Mouse (Mus musculus) CH12.LX (cell line): ENCODE measurements at regions not wholly inside any gene's neighbourhood (a gene's known extent, or its start where the extent isn't known, plus 50 kb on each side); places are given as distances from the start of the nearest gene placed in this dataset.

ENCODE experiments used
- DNase-seq: peaks from one replicate; pipeline ENCODE4 v3.0.0-alpha.2; 2013; ENCODE audit errors: extremely low read depth
- H3K27ac ChIP-seq: 2 replicates; pipeline ENCODE4 v1.5.1; 2012; ENCODE audit warnings: low read depth, mild to moderate bottlenecking, control low read depth, moderate library complexity; ENCODE audit not compliant: insufficient read depth
- H3K27me3 ChIP-seq: replicated peaks from 2 replicates; pipeline ENCODE3; 2012; ENCODE audit warnings: inconsistent platforms
- H3K36me3 ChIP-seq, 2 experiments: replicated peaks in 1 of 2; 2 replicates each; pipeline versions ENCODE3 to v1.6.1; 2012; ENCODE audit warnings: inconsistent platforms in 1 of 2, low read length in 1 of 2, mild to moderate bottlenecking in 1 of 2, mixed read lengths in 1 of 2, moderate library complexity in 1 of 2; ENCODE audit not compliant: control insufficient read depth in 1 of 2, insufficient read depth in 1 of 2
- H3K4me1 ChIP-seq, 2 experiments: 2 replicates each; pipeline ENCODE4 v1.6.1; 2012; ENCODE audit warnings: inconsistent platforms in 1 of 2, moderate library complexity in 1 of 2; ENCODE audit not compliant: insufficient read depth in 2 of 2, control insufficient read depth in 1 of 2
- H3K4me2 ChIP-seq: 2 replicates; pipeline ENCODE4 v1.6.1; 2012; ENCODE audit warnings: low read depth, mild to moderate bottlenecking, control low read depth; ENCODE audit not compliant: poor library complexity, insufficient read depth, severe bottlenecking
- H3K4me3 ChIP-seq, 3 experiments: fragments of 150-350 bp in 1 of 3; sonication (generic) in 1 of 3; replicated peaks in 1 of 3; 2 replicates each; pipeline versions ENCODE3 to v1.5.1; 2011 to 2012; ENCODE audit warnings: low read depth in 2 of 3, low read length in 2 of 3, mild to moderate bottlenecking in 2 of 3, moderate library complexity in 2 of 3, control low read depth in 1 of 3, improper control_type of control experiment in 1 of 3, inconsistent platforms in 1 of 3, mixed read lengths in 1 of 3; ENCODE audit not compliant: poor library complexity in 1 of 3
- H3K79me2 ChIP-seq: replicated peaks from 2 replicates; pipeline ENCODE4 v1.6.1; 2012; ENCODE audit warnings: mild to moderate bottlenecking, moderate library complexity; ENCODE audit not compliant: control insufficient read depth, poor library complexity, insufficient read depth, severe bottlenecking; ENCODE audit errors: extremely low read depth
- H3K9ac ChIP-seq: 2 replicates; pipeline ENCODE4 v1.6.1; 2012; ENCODE audit warnings: low read depth, mild to moderate bottlenecking, control low read depth, moderate library complexity; ENCODE audit not compliant: insufficient read depth
- H3K9me3 ChIP-seq: replicated peaks from 2 replicates; pipeline ENCODE3; 2012; ENCODE audit warnings: low read length, inconsistent platforms, mixed read lengths
- BHLHE40 ChIP-seq: IDR thresholded peaks from 2 replicates; pipeline ENCODE4 v1.6.1; 2011; ENCODE audit warnings: mild to moderate bottlenecking, low read depth, low read length, improper control_type of control experiment
- CHD1 ChIP-seq: IDR thresholded peaks from 2 replicates; pipeline ENCODE4 v1.6.1; 2012; ENCODE audit warnings: low read depth, low read length, improper control_type of control experiment, inconsistent platforms
- ELF1 ChIP-seq: IDR thresholded peaks from 2 replicates; pipeline ENCODE4 v1.6.1; 2014; ENCODE audit warnings: low read depth, mild to moderate bottlenecking, inconsistent platforms, low read length, improper control_type of control experiment
- ETS1 ChIP-seq: conservative IDR thresholded peaks from 2 replicates; pipeline ENCODE4 v1.6.1; 2012; ENCODE audit warnings: low read depth, mild to moderate bottlenecking, inconsistent platforms, low read length, improper control_type of control experiment, moderate library complexity
- HCFC1 ChIP-seq: IDR thresholded peaks from 2 replicates; pipeline ENCODE4 v1.6.1; 2012; ENCODE audit warnings: low read depth, mild to moderate bottlenecking, inconsistent platforms, low read length, improper control_type of control experiment
- IRF4 ChIP-seq: IDR thresholded peaks from 2 replicates; pipeline ENCODE4 v1.6.1; 2014; ENCODE audit warnings: low read depth, mild to moderate bottlenecking, inconsistent platforms, low read length, improper control_type of control experiment
- JUN ChIP-seq: IDR thresholded peaks from 2 replicates; pipeline ENCODE4 v1.6.1; 2011; ENCODE audit warnings: low read depth, mild to moderate bottlenecking, low read length, improper control_type of control experiment, moderate library complexity; ENCODE audit not compliant: insufficient read depth
- JUND ChIP-seq: conservative IDR thresholded peaks from 2 replicates; pipeline ENCODE4 v1.6.1; 2011; ENCODE audit warnings: low read depth, low read length, improper control_type of control experiment
- KAT2A ChIP-seq: IDR thresholded peaks from 2 replicates; pipeline ENCODE4 v1.6.1; 2012; ENCODE audit warnings: low read length, improper control_type of control experiment, inconsistent platforms; ENCODE audit not compliant: insufficient replicate concordance
- MAFK ChIP-seq: IDR thresholded peaks from 2 replicates; pipeline ENCODE4 v1.6.1; 2011; ENCODE audit warnings: low read length, improper control_type of control experiment; ENCODE audit not compliant: insufficient replicate concordance
- MAX ChIP-seq: IDR thresholded peaks from 2 replicates; pipeline ENCODE4 v1.6.1; 2011; ENCODE audit warnings: low read length, improper control_type of control experiment
- MEF2A ChIP-seq: IDR thresholded peaks from 2 replicates; pipeline ENCODE4 v1.6.1; 2014; ENCODE audit warnings: low read depth, mild to moderate bottlenecking, inconsistent platforms, low read length, improper control_type of control experiment, borderline replicate concordance
- MXI1 ChIP-seq: IDR thresholded peaks from 2 replicates; pipeline ENCODE4 v1.6.1; 2011; ENCODE audit warnings: mild to moderate bottlenecking, low read depth, low read length, improper control_type of control experiment
- MYC ChIP-seq: IDR thresholded peaks from 2 replicates; pipeline ENCODE4 v1.6.1; 2011; ENCODE audit warnings: low read depth, mild to moderate bottlenecking, improper control_type of control experiment, low read length
- NRF1 ChIP-seq: IDR thresholded peaks from 2 replicates; pipeline ENCODE4 v1.6.1; 2014; ENCODE audit warnings: low read depth, mild to moderate bottlenecking, inconsistent platforms, low read length, improper control_type of control experiment, moderate library complexity
- PAX5 ChIP-seq: IDR thresholded peaks from 2 replicates; pipeline ENCODE4 v1.6.1; 2012; ENCODE audit warnings: low read length, inconsistent platforms, mixed read lengths
- RCOR1 ChIP-seq: conservative IDR thresholded peaks from 2 replicates; pipeline ENCODE4 v1.6.1; 2012; ENCODE audit warnings: low read depth, mild to moderate bottlenecking, inconsistent platforms, low read length, improper control_type of control experiment
- SMC3 ChIP-seq: IDR thresholded peaks from 2 replicates; pipeline ENCODE4 v1.6.1; 2011; ENCODE audit warnings: low read depth, low read length, improper control_type of control experiment
- TBP ChIP-seq: conservative IDR thresholded peaks from 2 replicates; pipeline ENCODE4 v1.6.1; 2011; ENCODE audit warnings: low read depth, low read length, improper control_type of control experiment
- TCF12 ChIP-seq: IDR thresholded peaks from 2 replicates; pipeline ENCODE4 v1.6.1; 2014; ENCODE audit warnings: low read depth, mild to moderate bottlenecking, inconsistent platforms, low read length, improper control_type of control experiment
- UBTF ChIP-seq: IDR thresholded peaks from 2 replicates; pipeline ENCODE4 v1.6.1; 2012; ENCODE audit warnings: low read depth, mild to moderate bottlenecking, inconsistent platforms, low read length, improper control_type of control experiment, moderate library complexity
- USF1 ChIP-seq: IDR thresholded peaks from 2 replicates; pipeline ENCODE4 v1.6.1; 2014; ENCODE audit warnings: low read depth, mild to moderate bottlenecking, inconsistent platforms, low read length, improper control_type of control experiment
- USF2 ChIP-seq: conservative IDR thresholded peaks from 2 replicates; pipeline ENCODE4 v1.6.1; 2011; ENCODE audit warnings: low read depth, low read length, improper control_type of control experiment
- ZKSCAN1 ChIP-seq: IDR thresholded peaks from 2 replicates; pipeline ENCODE4 v1.6.1; 2012; ENCODE audit warnings: low read depth, inconsistent platforms, low read length, improper control_type of control experiment, borderline replicate concordance
- ZMIZ1 ChIP-seq: IDR thresholded peaks from 2 replicates; pipeline ENCODE4 v1.6.1; 2012; ENCODE audit warnings: low read depth, mild to moderate bottlenecking, inconsistent platforms, low read length, improper control_type of control experiment
- ZNF384 ChIP-seq: IDR thresholded peaks from 2 replicates; pipeline ENCODE4 v1.6.1; 2012; ENCODE audit warnings: low read depth, low read length, improper control_type of control experiment, inconsistent platforms
- dilution Hi-C: fragments of 300-500 bp; cut with MboI; formaldehyde crosslinking; loops from 2 replicates; pipeline ENCODE4 v1.14.3; 2020; ENCODE audit warnings: low sequenced_read_pairs; ENCODE audit not compliant: extremely low pct_unique_long_range_greater_than_20kb, extremely low pct_ligation_motif_present
- in situ Hi-C: fragments of 300-500 bp; cut with MboI; formaldehyde crosslinking; loops from 3 replicates; pipeline ENCODE4 v1.14.3; 2019; ENCODE audit warnings: low sequenced_read_pairs, low pct_ligation_motif_present, low pct_unique_long_range_greater_than_20kb, mixed read lengths

DNA sequence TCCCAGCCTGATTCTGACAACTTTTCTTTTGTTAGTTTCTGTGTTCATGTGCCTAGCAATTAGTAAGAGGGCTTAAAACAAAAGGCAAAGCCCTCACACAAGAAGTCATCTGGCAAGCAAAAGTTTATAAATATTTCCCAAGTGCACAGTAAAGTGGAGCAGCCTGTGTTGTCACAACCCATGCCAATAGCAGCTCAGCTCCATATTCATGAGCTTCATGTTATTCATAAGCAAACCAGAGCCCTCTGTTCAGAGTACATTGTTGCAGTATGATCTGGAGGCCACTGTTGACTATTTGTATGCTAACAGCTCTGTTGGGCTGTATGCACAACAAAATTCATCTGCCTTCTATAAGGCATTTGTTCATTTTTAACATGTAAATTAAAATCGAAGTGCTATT is 245.6 kb downstream of the 4930544G11Rik start:
- no peak overlapping the region for H3K9ac ChIP-seq
- no peak overlapping the region for H3K4me3 ChIP-seq
- no peaks in the 10 kb centered on the region for H3K9me3 ChIP-seq
- no peak for DNase-seq
- H3K4me1 ChIP-seq: peaks cover 0 to 15% of the 10 kb centered on the region in 2 experiments; a peak in 2 of 4 replicates
- no peaks in the 10 kb centered on the region for H3K36me3 ChIP-seq
- H3K79me2 ChIP-seq: no peaks in the 10 kb centered on the region
- no peak overlapping the region for H3K27ac ChIP-seq
- H3K4me2 ChIP-seq: no peak overlapping the region
- in situ Hi-C loops: no loop called here
- TF ChIP-seq ZKSCAN1: no peak
- no peak for TF ChIP-seq HCFC1
- no peak for TF ChIP-seq UBTF
- TF ChIP-seq BHLHE40: no peak
- TF ChIP-seq MEF2A: no peak
- TF ChIP-seq RCOR1: no peak
- TF ChIP-seq USF1: no peak
- TF ChIP-seq MAX: no peak
- no peak for TF ChIP-seq SMC3
- TF ChIP-seq IRF4: no peak
- no peak for TF ChIP-seq TBP
- no peak for TF ChIP-seq NRF1
- no peak for TF ChIP-seq MXI1
- no peak for TF ChIP-seq MAFK
- no peak for TF ChIP-seq ELF1
- no peak for TF ChIP-seq USF2
- TF ChIP-seq PAX5: no peak
- no peak for TF ChIP-seq TCF12
- no peak for TF ChIP-seq JUND
- no peak for TF ChIP-seq KAT2A
- H3K27me3 ChIP-seq: no peaks in the 10 kb centered on the region
- dilution Hi-C loops: no loop called here

DNA sequence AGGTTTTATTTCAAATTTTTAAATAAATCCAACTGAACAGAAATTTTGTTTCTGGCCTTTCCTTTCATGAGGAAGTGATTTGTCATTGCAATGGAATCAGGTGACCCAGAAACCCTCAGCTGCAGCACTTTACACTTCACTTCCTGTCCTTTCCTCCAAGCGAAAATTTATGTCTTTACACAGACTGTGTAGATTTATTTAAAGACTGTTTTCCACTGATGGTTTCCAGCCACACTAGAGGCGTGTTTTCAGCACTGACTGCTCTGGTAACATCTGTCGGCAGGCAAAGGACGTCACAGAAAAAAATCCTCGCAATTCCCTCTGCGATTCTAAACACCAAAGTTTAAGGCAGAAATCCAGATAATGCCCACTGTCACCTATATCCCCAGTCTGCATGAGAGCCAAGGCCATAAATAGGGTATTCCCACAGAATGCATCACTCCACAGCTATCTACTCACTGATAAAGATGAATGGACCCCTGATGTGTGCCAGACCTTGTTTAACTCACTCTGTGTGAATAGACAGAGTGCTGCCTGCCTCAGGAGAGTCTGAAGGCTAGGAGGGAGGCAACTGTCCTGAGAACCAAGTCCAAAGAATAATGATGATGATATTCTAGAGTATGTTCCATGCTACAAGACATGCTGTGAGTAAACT is 247.9 kb downstream of the 4930544G11Rik start:
- peak overlapping the region; percentile 15; the same call in 1 of the 2 replicates for H3K4me2 ChIP-seq
- no peak overlapping the region for H3K27ac ChIP-seq
- no peaks in the 10 kb centered on the region for H3K36me3 ChIP-seq
- dilution Hi-C loops (no loop called here), in situ Hi-C loops (no loop called here)
- no peaks in the 10 kb centered on the region for H3K27me3 ChIP-seq
- no peaks in the 10 kb centered on the region for H3K9me3 ChIP-seq
- no peaks in the 10 kb centered on the region for H3K79me2 ChIP-seq
- H3K4me1 ChIP-seq: peaks cover 0 to 15% of the 10 kb centered on the region in 2 experiments; a peak in 2 of 4 replicates
- no peak for TF ChIP-seq ETS1
- TF ChIP-seq TCF12: no peak
- no peak for TF ChIP-seq MYC
- TF ChIP-seq JUN: no peak
- TF ChIP-seq ZMIZ1: no peak
- no peak for TF ChIP-seq ZNF384
- no peak for TF ChIP-seq UBTF
- no peak for TF ChIP-seq CHD1
- no peak overlapping the region for H3K4me3 ChIP-seq
- peak; percentile 31 for DNase-seq
- H3K9ac ChIP-seq: no peak overlapping the region
